Comparison of ENCODE assay signal across 8 mouse cellular contexts in the genomic region with DNA sequence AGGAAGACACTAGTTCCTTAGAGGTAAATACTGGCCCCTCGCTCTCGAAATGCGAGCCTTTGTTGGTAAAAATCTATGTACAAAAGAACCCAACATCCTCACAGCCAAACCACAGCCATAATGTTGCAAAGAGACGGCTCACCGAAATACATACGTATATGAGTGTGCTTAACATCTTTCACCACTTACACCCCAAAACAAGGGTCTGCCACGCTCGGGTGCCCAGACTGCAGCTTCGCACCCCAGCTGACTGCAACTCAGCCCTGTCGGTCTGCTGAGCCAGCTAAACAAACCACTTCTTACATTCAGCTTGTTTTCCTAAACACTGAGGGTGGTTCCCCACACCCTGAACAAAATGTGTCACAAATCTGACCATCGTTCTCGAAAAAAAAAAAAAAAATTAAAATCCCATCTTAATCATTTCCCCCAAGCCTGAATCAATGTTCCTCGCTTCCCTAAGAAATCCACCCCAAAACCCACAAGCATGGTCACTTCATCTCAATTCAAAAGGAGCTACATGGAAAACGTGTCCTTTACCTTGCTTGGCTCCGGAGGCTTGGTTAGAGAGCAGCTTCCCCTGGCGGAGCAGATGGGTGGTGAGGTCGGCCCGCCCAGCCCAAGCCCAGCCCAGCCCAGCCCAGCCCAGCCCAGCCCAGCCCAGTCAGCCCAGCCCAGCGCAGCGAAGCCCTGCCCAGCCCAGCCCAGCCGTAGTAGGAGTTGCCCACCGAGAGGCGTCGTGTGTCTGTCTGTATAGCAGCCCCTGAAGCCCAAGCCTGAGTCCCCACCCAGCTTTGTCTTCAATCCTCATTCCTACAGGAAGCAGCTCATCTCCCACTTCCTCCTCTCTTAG. TPM values are rescaled to one million over a fixed set of nuclear protein-coding genes. Genes with fewer than 3 reads are reported as not detected.
DNase-seq lines count a peak whose midpoint lies in the region; ATAC-seq lines count a peak whose summit lies in the region.

No protein-coding gene starts in this region.

- H3K9me3 ChIP-seq in intestine, embryonic 14.5 days (ENCODE audit: control insufficient read depth, low read length), result no peaks in the 10 kb centered on the region
- H3K9me3 ChIP-seq in limb, embryonic 10.5 days (replicated peaks), result no peaks in the 10 kb centered on the region
- no peaks in the 10 kb centered on the region for H3K9me3 ChIP-seq in midbrain, embryonic 10.5 days (replicated peaks)

- peaks cover 9% of the 10 kb centered on the region for H3K4me1 ChIP-seq in intestine, embryonic 14.5 days (replicated peaks; ENCODE audit: control insufficient read depth, insufficient read depth, low read length)
- H3K4me1 ChIP-seq in limb, embryonic 10.5 days, result peaks cover 38% of the 10 kb centered on the region
- peaks cover 58% of the 10 kb centered on the region for H3K4me1 ChIP-seq in midbrain, embryonic 10.5 days

- H3K27me3 ChIP-seq in intestine, embryonic 14.5 days (replicated peaks; ENCODE audit: control insufficient read depth, insufficient read depth, low read length), result no peaks in the 10 kb centered on the region
- H3K27me3 ChIP-seq in limb, embryonic 10.5 days (ENCODE audit: low read depth, poor library complexity, severe bottlenecking), result no peaks in the 10 kb centered on the region
- peaks cover 5% of the 10 kb centered on the region; the same call in 1 of the 2 replicates for H3K27me3 ChIP-seq in midbrain, embryonic 10.5 days (ENCODE audit: low read depth, poor library complexity, severe bottlenecking)

- WGBS in intestine, embryonic 14.5 days, result under 1% methylated on average over 24 of the region's 24 CpGs
- WGBS in limb, embryonic 10.5 days, result 2% methylated on average over 24 of the region's 24 CpGs
- 1% methylated on average over 24 of the region's 24 CpGs for WGBS in midbrain, embryonic 10.5 days

- intact Hi-C loops in gastrocnemius, postnatal 36 days (cut with DNase I), result loop anchor here (10.0 kb wide), 1 partner anchor 132 kb away; no protein-coding TSS in a partner anchor

- H3K4me3 ChIP-seq in intestine, embryonic 14.5 days (ENCODE audit: low read depth, low read length), result peak overlapping the region; percentile 58
- peak overlapping the region; percentile 60 for H3K4me3 ChIP-seq in limb, embryonic 10.5 days
- H3K4me3 ChIP-seq in midbrain, embryonic 10.5 days, result peak overlapping the region; percentile 61

- ATAC-seq in intestine, embryonic 14.5 days (replicated peaks; ENCODE audit: low FRiP score, low TSS enrichment, low read depth), result peak; percentile 95

- peak overlapping the region; percentile 79 for H3K4me2 ChIP-seq in intestine, embryonic 14.5 days (ENCODE audit: low read length)

- no peaks in the 10 kb centered on the region for H3K36me3 ChIP-seq in intestine, embryonic 14.5 days (ENCODE audit: control insufficient read depth, insufficient read depth, low read length)
- H3K36me3 ChIP-seq in limb, embryonic 10.5 days, result peaks cover 3% of the 10 kb centered on the region
- no peaks in the 10 kb centered on the region for H3K36me3 ChIP-seq in midbrain, embryonic 10.5 days

- peak overlapping the region; percentile 65 for H3K9ac ChIP-seq in intestine, embryonic 14.5 days (ENCODE audit: low read length)

- DNase-seq in urinary bladder, postnatal 14 days (ENCODE audit: low spot score), result peak; percentile 58
- DNase-seq in urinary bladder, postnatal 10 days (ENCODE audit: low spot score), result no peak
- peak; percentile 93 for DNase-seq in embryo, embryonic 10 days (ENCODE audit: low spot score)
- DNase-seq in gastrocnemius, postnatal 36 days, result peak; percentile 26 to 34
- peak; percentile 82 for DNase-seq in intestine, embryonic 14.5 days (ENCODE audit: low spot score)
- peak; percentile 92 for DNase-seq in limb, embryonic 10.5 days (ENCODE audit: low spot score)
- peak; percentile 90 for DNase-seq in midbrain, embryonic 10.5 days (ENCODE audit: low spot score)
- peak; percentile 59 to 60 for DNase-seq in right cerebral cortex, postnatal 36 days (ENCODE audit: low spot score in 2 of 2)

- H3K27ac ChIP-seq in intestine, embryonic 14.5 days (ENCODE audit: low read depth), result peak overlapping the region; percentile 94
- H3K27ac ChIP-seq in limb, embryonic 10.5 days, result peak overlapping the region; percentile 91
- peak overlapping the region; percentile 90 for H3K27ac ChIP-seq in midbrain, embryonic 10.5 days (replicated peaks)

RNA-seq across cellular contexts. Expression of a gene that starts 0.8 kb away (rescaled TPM):
- 1 to 10 TPM; 2.3 to 4.1 TPM for total RNA-seq in gastrocnemius, postnatal 36 days (2021)
- 74.0 and 76.2 TPM in 2 replicates for polyA plus RNA-seq in intestine, embryonic 14.5 days (2014; fragmentation: Nextera tagmentation; extraction: Ambion mirVana)
- polyA plus RNA-seq in limb, embryonic 10.5 days (2016; fragmentation: Nextera tagmentation; extraction: Ambion mirVana), result 63.9 and 72.1 TPM in 2 replicates
- polyA plus RNA-seq in midbrain, embryonic 10.5 days (2016; fragmentation: Nextera tagmentation; extraction: Ambion mirVana), result 82.4 and 121 TPM in 2 replicates
